Mouse (Mus musculus) E14TG2a.4 (cell line): ENCODE results near the gene Sfswap.

Experiments
- H3K27me3 ChIP-seq: 2 replicates; pipeline ENCODE4 v1.6.1; 2014; ENCODE audit warnings: low read length, control low read depth; ENCODE audit not compliant: insufficient read depth
- H3K36me3 ChIP-seq: 2 replicates; pipeline ENCODE4 v1.6.1; 2014; ENCODE audit warnings: low read length, control low read depth; ENCODE audit not compliant: insufficient read depth
- H3K4me1 ChIP-seq: replicated peaks from 2 replicates; pipeline ENCODE4 v1.6.1; 2014; ENCODE audit warnings: low read depth, low read length, control low read depth
- H3K4me3 ChIP-seq: replicated peaks from 2 replicates; pipeline ENCODE4 v1.5.1; 2014; ENCODE audit warnings: mild to moderate bottlenecking, low read length
- H3K9me3 ChIP-seq: 2 replicates; pipeline ENCODE4 v1.6.1; 2014; ENCODE audit warnings: low read length, control low read depth
- CTCF ChIP-seq: conservative IDR thresholded peaks from 2 replicates; pipeline ENCODE4 v1.5.1; 2014; ENCODE audit warnings: low read length
- NANOG ChIP-seq: IDR thresholded peaks from 2 replicates; pipeline ENCODE4 v1.6.1; 2014; ENCODE audit warnings: borderline replicate concordance, low read length, mixed read lengths
- POU5F1 ChIP-seq: IDR thresholded peaks from 2 replicates; pipeline ENCODE4 v1.6.1; 2014; ENCODE audit warnings: low read length, borderline replicate concordance

Sfswap gene

GRCm38 (mm10) chr5:129523166-129523565 lies 22.1 kb downstream of the Sfswap start:
- H3K9me3 ChIP-seq, result no peaks in the 10 kb centered on the region
- H3K27me3 ChIP-seq, result no peaks in the 10 kb centered on the region
- no peak overlapping the region for H3K4me3 ChIP-seq
- TF ChIP-seq NANOG, result no peak
- TF ChIP-seq CTCF, result no peak
- no peak for TF ChIP-seq POU5F1
- H3K4me1 ChIP-seq, result peaks cover 23% of the 10 kb centered on the region
- peaks cover 99% of the 10 kb centered on the region for H3K36me3 ChIP-seq

GRCm38 (mm10) chr5:129524751-129525150 lies 23.7 kb downstream of the Sfswap start:
- TF ChIP-seq NANOG (no peak), POU5F1 (no peak)
- H3K4me1 ChIP-seq, result peaks cover 23% of the 10 kb centered on the region
- no peaks in the 10 kb centered on the region for H3K27me3 ChIP-seq
- no peak overlapping the region for H3K4me3 ChIP-seq
- peaks cover 99% of the 10 kb centered on the region for H3K36me3 ChIP-seq
- H3K9me3 ChIP-seq, result no peaks in the 10 kb centered on the region

- peaks cover 23% of the 10 kb centered on the region for H3K4me1 ChIP-seq
- no peak for TF ChIP-seq NANOG
- no peaks in the 10 kb centered on the region for H3K27me3 ChIP-seq
- H3K4me3 ChIP-seq, result no peak overlapping the region
- peaks cover 91% of the 10 kb centered on the region for H3K36me3 ChIP-seq
- no peaks in the 10 kb centered on the region for H3K9me3 ChIP-seq
These were observed 26.1 kb downstream of the Sfswap start for GRCm38 (mm10) chr5:129527162-129527561.

- H3K4me1 ChIP-seq, result peaks cover 14% of the 10 kb centered on the region; the same call in 1 of the 2 replicates
- no peak overlapping the region for H3K4me3 ChIP-seq
- H3K36me3 ChIP-seq, result peaks cover 91% of the 10 kb centered on the region
- H3K9me3 ChIP-seq, result no peaks in the 10 kb centered on the region
- TF ChIP-seq POU5F1 (no peak), CTCF (no peak)
- no peaks in the 10 kb centered on the region for H3K27me3 ChIP-seq
These were observed 28.6 kb downstream of the Sfswap start for GRCm38 (mm10) chr5:129529571-129529970.

GRCm38 (mm10) chr5:129533731-129534130 lies 32.7 kb downstream of the Sfswap start:
- Histone ChIP-seq H3K36me3 (peaks cover 83% of the 10 kb centered on the region), H3K27me3 (no peaks in the 10 kb centered on the region), H3K4me1 (no peaks in the 10 kb centered on the region), H3K9me3 (no peaks in the 10 kb centered on the region), H3K4me3 (no peak overlapping the region)
- TF ChIP-seq CTCF (no peak), POU5F1 (no peak), NANOG (no peak)

- H3K4me1 ChIP-seq, result no peaks in the 10 kb centered on the region
- TF ChIP-seq NANOG, result no peak
- TF ChIP-seq POU5F1, result no peak
- no peak for TF ChIP-seq CTCF
- no peaks in the 10 kb centered on the region for H3K9me3 ChIP-seq
- H3K36me3 ChIP-seq, result peaks cover 83% of the 10 kb centered on the region
- H3K4me3 ChIP-seq, result no peak overlapping the region
- no peaks in the 10 kb centered on the region for H3K27me3 ChIP-seq
These were observed 33.5 kb downstream of the Sfswap start for GRCm38 (mm10) chr5:129534500-129534899.

- H3K36me3 ChIP-seq, result peaks cover 83% of the 10 kb centered on the region
- no peak for TF ChIP-seq NANOG
- no peak for TF ChIP-seq CTCF
- no peak for TF ChIP-seq POU5F1
- H3K27me3 ChIP-seq, result no peaks in the 10 kb centered on the region
- no peak overlapping the region for H3K4me3 ChIP-seq
- no peaks in the 10 kb centered on the region for H3K9me3 ChIP-seq
- no peaks in the 10 kb centered on the region for H3K4me1 ChIP-seq
These were observed 34.0 kb downstream of the Sfswap start for GRCm38 (mm10) chr5:129535021-129535420.

GRCm38 (mm10) chr5:129535431-129535830 lies 34.4 kb downstream of the Sfswap start:
- Histone ChIP-seq H3K27me3 (no peaks in the 10 kb centered on the region), H3K9me3 (no peaks in the 10 kb centered on the region), H3K4me1 (no peaks in the 10 kb centered on the region), H3K4me3 (no peak overlapping the region), H3K36me3 (peaks cover 86% of the 10 kb centered on the region)
- TF ChIP-seq POU5F1 (no peak), NANOG (no peak), CTCF (no peak)

- no peaks in the 10 kb centered on the region for H3K4me1 ChIP-seq
- TF ChIP-seq NANOG, result no peak
- TF ChIP-seq POU5F1, result no peak
- no peak for TF ChIP-seq CTCF
- H3K36me3 ChIP-seq, result peaks cover 92% of the 10 kb centered on the region
- no peaks in the 10 kb centered on the region for H3K9me3 ChIP-seq
- H3K27me3 ChIP-seq, result no peaks in the 10 kb centered on the region
- H3K4me3 ChIP-seq, result no peak overlapping the region
These were observed 37.8 kb downstream of the Sfswap start for GRCm38 (mm10) chr5:129538826-129539225.
